Mouse (Mus musculus) left cerebral cortex, postnatal 36 days (tissue): Measurements from ENCODE around the gene Dhrs1. TPM values are rescaled to one million over a fixed set of nuclear protein-coding genes. Genes with fewer than 3 reads are reported as not detected.

Experiments used
- DNase-seq, 2 experiments: peaks; one replicate each; pipeline ENCODE4 v3.0.0; 2021 to 2022; ENCODE audit warnings: low spot score in 2 of 2, mixed read lengths in 1 of 2
- intact Hi-C: fragments of 180-260 bp; cut with DNase I; formaldehyde crosslinking; loops from one replicate; pipeline ENCODE4 v1.15.1; 2025
- total RNA-seq, 2 experiments: library from RNA; stranded (reverse); gene quantifications; 2 replicates each; pipeline ENCODE4 v1.2.3; 2021

Gene Dhrs1
- total RNA-seq = 10 to 100 TPM; 78.5 to 83.9 TPM

DNA sequence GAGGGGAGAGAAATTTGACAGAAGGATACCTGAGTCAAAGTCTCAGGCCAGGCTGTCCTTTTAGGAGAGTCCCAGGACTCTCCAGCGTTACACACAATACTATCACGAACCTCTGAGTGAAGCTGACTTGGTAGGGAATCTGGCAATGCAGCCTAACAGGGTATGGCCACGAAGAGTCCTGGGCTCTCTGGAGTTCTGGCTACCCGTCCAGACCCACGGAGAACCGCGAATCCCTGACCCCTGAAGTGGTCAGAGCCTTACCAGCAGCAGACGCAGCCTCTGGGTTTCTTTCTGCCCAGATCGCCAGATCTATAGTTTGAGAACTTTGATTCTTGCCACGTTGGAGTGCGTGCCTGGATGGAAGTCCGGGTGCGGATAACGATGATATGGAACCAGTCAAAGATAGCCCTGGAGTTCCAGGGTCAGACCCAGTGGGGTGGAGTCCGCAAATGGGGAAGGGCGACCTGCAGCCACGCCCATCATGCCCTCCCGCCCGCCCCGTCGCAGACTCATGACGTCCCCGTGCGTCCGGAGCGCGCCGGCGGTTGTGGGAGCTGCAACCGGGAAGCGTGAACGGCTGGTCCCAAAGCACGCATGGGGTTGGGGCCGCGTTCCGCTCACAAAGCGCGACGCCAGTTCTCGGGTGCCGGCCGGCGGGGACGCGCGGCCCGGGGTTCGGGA, at the start of gene Dhrs1, which contains the start of gene Nop9:
TSS of gene Dhrs1 (minus strand) at position 511 of the 681 bp plus-strand sequence.
TSS of gene Nop9 (plus strand) at position 514 of the 681 bp plus-strand sequence.
- intact Hi-C loops = loop anchor here (1.0 kb wide), 1 partner anchor 63 kb away; no protein-coding TSS in a partner anchor
- peak; percentile 87 to 91 for DNase-seq

GRCm38 (mm10) chr14:55793946-55794345, 48.5 kb upstream of the Dhrs1 start:
- DNase-seq = no peak
- intact Hi-C loops = no loop called here

- no peak for DNase-seq
- intact Hi-C loops = no loop called here
These were observed 48.0 kb upstream of the Dhrs1 start for GRCm38 (mm10) chr14:55793461-55793860.

DNA sequence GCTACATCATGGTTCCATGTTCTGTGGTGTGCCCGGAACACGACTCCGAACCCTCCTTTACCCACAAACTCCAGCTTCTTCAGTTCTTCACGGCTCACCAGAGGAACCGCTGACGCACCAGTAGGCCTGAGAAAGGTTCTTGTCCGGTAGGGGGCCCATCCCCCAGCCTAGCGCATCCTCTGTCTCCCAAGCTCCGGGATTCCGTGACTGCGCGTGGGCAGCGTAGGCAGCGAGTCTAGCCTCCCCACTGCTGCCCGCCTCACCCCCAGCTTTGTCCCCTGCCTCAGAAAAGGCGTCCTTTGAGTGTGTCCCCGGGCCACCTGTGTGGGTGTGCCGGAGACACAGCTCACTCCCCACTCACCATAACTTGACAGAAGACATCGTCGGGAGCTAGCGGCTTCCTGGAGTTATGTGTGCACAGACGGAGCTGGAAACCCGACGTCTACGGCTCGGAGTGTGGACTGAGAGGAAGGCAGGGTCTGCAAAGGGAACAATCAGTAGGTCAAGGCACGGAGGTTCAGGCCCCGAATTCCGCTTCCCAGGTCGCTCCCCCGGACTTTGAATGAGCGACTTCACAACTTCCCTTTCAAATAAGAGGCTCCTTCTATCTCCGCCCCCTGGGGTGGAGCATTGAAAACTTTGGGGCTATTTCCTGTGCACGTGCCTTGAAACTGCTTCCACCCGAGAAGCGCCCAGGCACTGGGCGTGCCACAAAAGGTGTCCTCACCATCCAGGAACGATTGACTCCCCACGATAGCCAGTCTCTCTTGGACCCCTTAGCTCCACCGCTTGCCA, 43.0 kb upstream of the Dhrs1 start, which contains the start of gene Ripk3:
TSS of gene Ripk3 (minus strand) at position 610 of the 795 bp plus-strand sequence.
- intact Hi-C loops = no loop called here
- DNase-seq = no peak

- DNase-seq = no peak
- intact Hi-C loops = no loop called here
These were observed 42.2 kb upstream of the Dhrs1 start for GRCm38 (mm10) chr14:55787731-55788130.

DNA sequence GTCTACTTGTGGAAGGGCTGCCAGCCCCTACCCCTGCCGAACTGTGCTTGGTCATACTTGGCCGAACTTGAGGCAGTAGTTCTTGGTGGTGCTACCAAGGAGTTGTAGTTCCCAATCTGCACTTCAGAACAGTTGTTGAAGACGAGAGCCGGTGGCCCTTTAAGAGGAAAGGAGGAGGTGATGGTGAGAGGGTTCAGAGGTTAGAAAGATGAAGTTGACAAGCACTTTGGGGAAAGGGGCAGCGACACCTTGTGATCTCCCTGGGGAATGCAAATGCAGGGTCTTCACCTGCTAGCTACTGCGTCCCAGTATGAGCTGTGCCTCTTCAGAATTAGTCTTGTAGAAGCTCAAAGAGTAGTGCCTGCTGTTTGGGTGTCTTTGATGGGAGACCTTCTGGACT, 39.7 kb upstream of the Dhrs1 start:
- no peak for DNase-seq
- intact Hi-C loops = loop anchor here (2.0 kb wide), 1 partner anchor 78 kb away; no protein-coding TSS in a partner anchor

DNA sequence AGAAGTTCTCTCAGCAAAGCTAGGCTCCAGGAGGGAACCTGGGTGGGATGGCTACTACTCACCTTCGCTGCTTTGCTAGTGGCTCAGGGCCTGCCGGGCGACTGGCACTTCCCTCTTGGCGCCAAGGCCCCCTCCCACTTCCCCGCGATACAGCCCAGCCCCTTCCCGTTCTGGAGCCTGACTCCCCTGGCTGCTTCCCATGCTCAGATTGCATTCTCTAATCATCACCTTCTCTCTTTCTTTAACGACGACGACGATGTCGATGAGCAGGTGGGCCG, 38.4 kb upstream of the Dhrs1 start, which contains the start of gene Adcy4:
TSS of gene Adcy4 (minus strand) at position 138 of the 278 bp plus-strand sequence.
- intact Hi-C loops = loop anchor here (2.0 kb wide), 1 partner anchor 79 kb away; no protein-coding TSS in a partner anchor
- DNase-seq = no peak

DNA sequence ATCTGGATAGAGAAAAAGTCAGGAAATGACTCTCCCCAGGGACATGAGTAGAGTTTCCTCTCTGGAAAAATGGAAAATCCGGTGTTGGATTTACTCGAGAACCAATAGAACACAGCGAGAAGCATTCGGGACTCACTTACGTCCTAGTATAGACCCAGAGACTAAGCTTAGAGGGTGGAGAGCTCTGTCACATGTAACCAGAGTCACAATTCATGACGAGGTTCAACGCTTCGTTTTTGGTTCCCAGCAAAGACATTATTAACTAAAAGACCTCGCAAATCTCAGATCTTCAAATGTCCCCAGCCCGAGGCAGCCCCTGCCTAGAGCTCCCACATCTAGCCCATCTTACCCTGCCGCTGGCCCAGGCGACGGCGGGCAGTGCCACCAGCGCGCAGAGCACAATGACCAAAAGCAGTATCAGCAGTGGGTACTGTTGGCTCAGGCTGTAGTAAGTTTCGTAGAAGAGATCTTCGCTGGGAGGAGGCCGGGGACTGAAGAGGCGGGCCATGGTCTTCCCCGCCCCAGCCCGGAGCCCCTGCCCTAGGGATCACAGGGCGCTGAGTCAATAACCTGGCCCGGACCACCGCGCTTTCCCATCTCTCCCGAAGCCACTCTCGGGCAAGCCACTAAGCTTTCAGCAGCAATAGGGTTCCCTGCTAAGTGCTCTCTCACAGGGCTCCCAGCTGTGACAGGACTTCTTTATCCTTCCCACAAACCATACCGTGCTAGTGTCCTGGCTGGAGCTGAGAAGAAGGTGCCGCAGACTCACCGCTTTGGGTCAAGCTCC, 37.9 kb upstream of the Dhrs1 start:
- intact Hi-C loops = no loop called here
- DNase-seq = no peak

GRCm38 (mm10) chr14:55782361-55782960, 37.0 kb upstream of the Dhrs1 start:
- intact Hi-C loops = no loop called here
- no peak for DNase-seq

GRCm38 (mm10) chr14:55781310-55781709, 35.8 kb upstream of the Dhrs1 start:
- peak; percentile 27 to 34 for DNase-seq
- intact Hi-C loops = no loop called here

- intact Hi-C loops = no loop called here
These were observed 35.2 kb upstream of the Dhrs1 start for GRCm38 (mm10) chr14:55780736-55781135.

DNA sequence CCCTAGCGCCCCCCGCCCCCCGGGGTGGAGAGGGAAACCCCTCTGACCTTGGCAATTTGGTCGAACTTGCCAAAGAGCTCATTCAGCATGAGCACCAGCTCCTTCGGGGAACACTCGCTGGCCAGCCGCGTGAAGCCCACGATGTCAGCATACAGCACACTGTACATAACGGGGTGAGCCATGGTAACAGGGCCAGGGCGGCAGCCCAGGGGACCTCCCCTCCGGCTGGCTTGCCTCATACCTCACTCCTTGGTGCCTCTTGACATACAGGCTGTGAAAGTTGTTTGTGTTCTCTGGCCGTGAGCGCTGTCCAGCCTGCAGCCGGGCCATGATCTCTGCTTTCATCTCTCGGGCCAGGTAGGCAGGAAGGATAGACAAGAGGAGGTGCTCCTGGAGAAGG, 34.2 kb upstream of the Dhrs1 start:
- peak in 1 of 2 experiments; percentile 2 for DNase-seq
- intact Hi-C loops = no loop called here

More at GRCm38 (mm10) chr14:55780736-55781135, 35.2 kb upstream of the Dhrs1 start:
- DNase-seq = no peak

DNA sequence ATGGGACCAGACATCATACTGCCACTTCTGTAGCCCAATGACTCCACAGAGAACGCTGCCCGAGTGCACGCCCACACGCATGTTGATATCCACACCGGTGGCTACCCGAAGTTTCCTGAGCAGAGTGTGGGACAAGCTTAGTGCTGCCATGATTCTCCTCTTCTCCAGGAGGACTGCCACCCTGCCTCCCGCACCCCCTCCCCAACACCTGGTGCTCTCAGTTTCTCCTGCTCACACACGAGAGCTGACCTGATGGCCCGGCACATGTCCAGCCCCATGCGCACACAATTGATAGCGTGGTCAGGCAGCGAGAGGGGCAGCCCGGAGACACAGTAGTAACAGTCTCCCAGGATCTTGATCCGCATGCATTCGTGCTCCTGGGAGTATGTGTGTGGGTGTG, 33.2 kb upstream of the Dhrs1 start:
- intact Hi-C loops = no loop called here
- no peak for DNase-seq

DNA sequence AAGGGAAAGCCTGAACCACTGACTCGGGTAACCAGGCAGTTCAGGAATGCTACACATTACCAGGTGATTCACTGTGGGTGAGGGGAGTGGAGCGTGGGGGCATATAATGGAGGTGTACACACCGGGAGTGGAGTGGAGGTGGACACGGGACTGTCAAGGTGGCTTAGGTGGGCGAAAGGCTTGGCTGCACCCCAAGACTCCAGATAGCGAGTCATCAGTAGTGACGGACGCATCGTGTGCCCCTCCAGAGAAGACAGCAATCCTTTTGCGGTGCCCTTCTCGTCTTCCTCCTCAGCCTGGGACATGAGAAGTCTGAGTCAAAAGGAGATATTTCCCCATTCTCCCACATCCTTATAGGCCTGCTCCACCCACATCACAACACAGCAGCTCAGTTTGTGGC, 32.3 kb upstream of the Dhrs1 start:
- intact Hi-C loops = no loop called here
- DNase-seq = no peak

DNA sequence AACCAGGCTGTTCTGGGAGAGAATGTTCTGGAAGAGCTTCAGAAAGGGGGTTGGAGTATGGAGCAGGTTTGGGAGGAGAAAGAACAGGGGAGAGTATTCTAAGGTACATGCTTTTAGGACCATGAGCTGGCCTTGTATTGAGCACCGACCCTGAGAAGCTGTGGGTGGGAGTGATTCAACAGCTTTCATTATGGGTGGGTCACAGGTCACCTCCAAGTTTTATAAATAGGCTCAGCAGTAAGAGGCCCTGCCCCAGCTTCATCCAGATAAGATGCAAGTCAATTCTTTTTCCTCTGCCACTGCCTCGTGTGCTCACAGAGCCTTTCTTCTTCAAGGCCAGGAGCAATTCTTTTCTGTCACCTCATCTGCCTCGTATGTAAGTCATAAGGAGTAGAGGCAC, 31.7 kb upstream of the Dhrs1 start:
- no peak for DNase-seq
- intact Hi-C loops = no loop called here

DNA sequence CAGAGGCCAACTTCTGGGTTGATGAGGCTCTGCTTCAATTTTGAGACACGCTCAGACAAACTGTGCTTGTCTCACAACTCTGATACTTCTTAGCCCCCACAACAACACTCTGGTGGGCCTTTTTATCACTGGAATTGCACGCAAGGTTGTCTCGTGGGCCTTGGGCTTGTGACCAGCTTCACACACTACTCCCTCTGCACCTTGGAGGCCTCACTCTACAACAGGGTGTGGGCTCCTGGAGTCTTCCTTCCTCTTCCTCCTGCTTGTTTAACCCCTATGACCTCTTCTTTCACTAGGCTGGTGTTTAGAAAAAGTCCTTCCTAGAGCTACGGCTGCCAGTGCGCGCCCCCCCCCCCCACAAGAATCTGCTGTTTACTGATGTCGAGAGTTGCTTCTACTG, 31.2 kb upstream of the Dhrs1 start:
- intact Hi-C loops = no loop called here
- DNase-seq = no peak

- no peak for DNase-seq
- intact Hi-C loops = loop anchor here (5.0 kb wide), 1 partner anchor 148 kb away; no protein-coding TSS in a partner anchor
These were observed 23.7 kb upstream of the Dhrs1 start for GRCm38 (mm10) chr14:55769087-55769703.

GRCm38 (mm10) chr14:55768555-55768954, 23.1 kb upstream of the Dhrs1 start:
- DNase-seq = no peak
- intact Hi-C loops = loop anchor here (5.0 kb wide), 1 partner anchor 149 kb away; no protein-coding TSS in a partner anchor
